Mouse (Mus musculus) liver, embryonic 12.5 days (tissue): ENCODE data around the gene Lrrc8d. TPM values are rescaled to one million over a fixed set of nuclear protein-coding genes. Genes with fewer than 3 reads are reported as not detected.

Source experiments
- ATAC-seq: fragments of 200-750 bp; cut with Nextera tagmentation; 2 replicates; pipeline ENCODE4 v1.8.0; 2017; ENCODE audit warnings: moderate number of reproducible peaks, mild to moderate bottlenecking, moderate library complexity
- H3K27ac ChIP-seq: fragments of 300-500 bp; sonication (generic); 2 replicates; pipeline ENCODE4 v1.5.1; 2016; ENCODE audit warnings: mild to moderate bottlenecking
- H3K27me3 ChIP-seq: fragments of 300-500 bp; sonication (generic); replicated peaks from 2 replicates; pipeline ENCODE4 v1.6.1; 2016; ENCODE audit warnings: mild to moderate bottlenecking, moderate library complexity
- H3K36me3 ChIP-seq: fragments of 300-500 bp; sonication (generic); 2 replicates; pipeline ENCODE4 v1.6.1; 2016; ENCODE audit warnings: mild to moderate bottlenecking, moderate library complexity
- H3K4me1 ChIP-seq: fragments of 300-500 bp; sonication (generic); 2 replicates; pipeline ENCODE4 v1.6.1; 2016
- H3K4me2 ChIP-seq: fragments of 300-500 bp; sonication (generic); 2 replicates; pipeline ENCODE4 v1.6.1; 2016; ENCODE audit warnings: mild to moderate bottlenecking, moderate library complexity
- H3K4me3 ChIP-seq: fragments of 300-500 bp; sonication (generic); 2 replicates; pipeline ENCODE4 v1.5.1; 2016; ENCODE audit warnings: mild to moderate bottlenecking, moderate library complexity
- H3K9ac ChIP-seq: fragments of 300-500 bp; sonication (generic); 2 replicates; pipeline ENCODE4 v1.6.1; 2016; ENCODE audit warnings: mild to moderate bottlenecking, moderate library complexity
- H3K9me3 ChIP-seq: fragments of 300-500 bp; sonication (generic); replicated peaks from 2 replicates; pipeline ENCODE4 v1.6.1; 2016; ENCODE audit warnings: mild to moderate bottlenecking, moderate library complexity
- WGBS: fragments of 180-500 bp; shearing (Covaris S2); methylation state at CpG from one replicate; pipeline ENCODE4 v1.1.7; 2016; ENCODE audit not compliant: insufficient replicate concordance; 5-methylcytosine and 5-hydroxymethylcytosine counted together
- polyA plus RNA-seq: library from polyadenylated mRNA; unstranded; fragments of >200 nt; fragmentation: Nextera tagmentation; extraction: Ambion mirVana; gene quantifications from 2 replicates; pipeline ENCODE4 v1.2.1, GENCODE M21; 2016

Lrrc8d gene
- polyA plus RNA-seq, 1 experiment from 2014 or later: 14.5 TPM

DNA sequence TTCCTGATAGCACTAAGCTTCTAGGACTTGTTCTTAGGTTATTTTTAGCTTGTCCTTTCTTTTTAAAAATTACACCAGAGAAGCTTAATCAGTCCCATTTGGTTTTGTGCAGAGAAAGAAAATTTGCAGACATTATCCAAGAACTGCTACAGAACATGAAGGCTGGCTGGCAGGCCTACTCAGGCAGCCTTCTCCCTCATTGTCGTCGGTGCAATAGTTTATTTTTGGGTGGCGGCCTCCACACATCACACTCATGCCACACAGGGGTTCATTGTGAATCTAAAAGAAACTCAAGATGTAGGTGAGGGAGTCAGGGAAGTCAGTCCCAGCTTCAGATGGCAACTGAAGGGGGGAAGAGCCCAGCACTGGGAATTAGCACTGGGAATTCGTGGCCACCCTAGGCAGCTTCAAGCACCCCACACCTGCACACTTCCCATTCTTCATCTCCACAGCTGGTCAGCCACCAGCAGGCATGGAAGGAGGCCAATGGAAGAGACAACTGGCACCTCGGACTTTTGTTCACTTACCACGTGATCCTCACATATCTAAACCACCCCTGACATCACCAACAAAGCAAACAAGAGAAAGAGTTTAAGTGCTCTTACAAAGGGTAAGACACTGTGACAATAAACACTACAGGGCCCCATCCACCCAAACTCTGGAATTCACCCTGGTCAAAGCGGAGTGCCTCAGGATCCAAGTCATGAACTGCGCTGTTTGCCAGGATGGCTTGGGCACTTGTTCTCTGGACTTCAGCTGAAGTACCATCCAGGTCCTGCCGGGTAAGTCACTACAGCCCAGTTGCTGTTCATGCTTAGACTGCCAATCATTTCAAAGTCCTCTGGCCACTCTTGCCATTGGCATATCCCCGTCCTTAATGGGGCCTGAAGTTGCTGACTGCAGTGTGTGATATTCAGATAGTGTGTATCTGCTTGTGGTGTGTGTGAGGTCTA lies 9.0 kb upstream of the Lrrc8d start:
- peak; percentile 27; the same call in 1 of the 2 replicates for ATAC-seq
- Histone ChIP-seq H3K9me3 (no peaks in the 10 kb centered on the region), H3K27me3 (no peaks in the 10 kb centered on the region), H3K9ac (no peak overlapping the region), H3K4me1 (peaks cover 17% of the 10 kb centered on the region), H3K36me3 (no peaks in the 10 kb centered on the region), H3K27ac (no peak overlapping the region), H3K4me2 (no peak overlapping the region), H3K4me3 (no peak overlapping the region)
- WGBS: 64% methylated on average over 10 of the region's 10 CpGs

- ATAC-seq: no peak
- no peaks in the 10 kb centered on the region for H3K9me3 ChIP-seq
- no peak overlapping the region for H3K4me3 ChIP-seq
- no peaks in the 10 kb centered on the region for H3K27me3 ChIP-seq
- 60% methylated on average over 7 of the region's 7 CpGs for WGBS
- no peak overlapping the region for H3K4me2 ChIP-seq
- H3K9ac ChIP-seq: no peak overlapping the region
- H3K36me3 ChIP-seq: no peaks in the 10 kb centered on the region
- no peak overlapping the region for H3K27ac ChIP-seq
- peaks cover 18% of the 10 kb centered on the region for H3K4me1 ChIP-seq
These were observed 8.1 kb upstream of the Lrrc8d start for GRCm38 (mm10) chr5:105691645-105692044.

DNA sequence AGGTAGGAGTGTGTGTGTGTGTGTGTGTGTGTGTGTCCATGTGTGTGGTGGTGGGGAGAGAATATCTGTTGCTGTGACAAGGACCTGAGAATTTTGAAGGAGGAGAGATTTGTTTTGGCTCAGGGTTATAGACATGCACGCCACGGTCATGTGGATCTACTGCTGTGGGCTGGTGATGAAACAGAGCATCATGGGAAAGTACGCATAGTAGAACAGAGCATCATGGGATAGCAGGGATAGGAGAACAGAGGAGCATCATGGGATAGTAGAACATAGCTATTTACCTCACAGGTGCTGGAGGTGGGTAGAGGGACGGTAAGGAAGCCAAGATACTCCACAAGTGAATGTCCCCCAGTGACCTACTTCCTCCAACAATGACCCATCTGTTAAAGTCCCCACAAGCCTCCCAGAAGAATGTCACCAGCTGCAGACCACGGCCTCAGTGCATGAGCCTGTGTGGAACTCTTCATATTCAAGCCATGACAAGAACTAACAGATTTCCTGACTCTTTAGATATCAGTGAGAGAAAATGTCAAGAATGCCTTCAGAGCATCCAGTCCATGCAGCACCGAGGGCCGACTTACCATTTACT lies 5.3 kb upstream of the Lrrc8d start:
- Histone ChIP-seq H3K9ac (no peak overlapping the region), H3K36me3 (no peaks in the 10 kb centered on the region), H3K27me3 (peaks cover 9% of the 10 kb centered on the region), H3K9me3 (no peaks in the 10 kb centered on the region), H3K4me2 (no peak overlapping the region), H3K4me1 (peaks cover 22% of the 10 kb centered on the region), H3K27ac (no peak overlapping the region), H3K4me3 (no peak overlapping the region)
- 71% methylated on average over 7 of the region's 7 CpGs for WGBS
- ATAC-seq: no peak

DNA sequence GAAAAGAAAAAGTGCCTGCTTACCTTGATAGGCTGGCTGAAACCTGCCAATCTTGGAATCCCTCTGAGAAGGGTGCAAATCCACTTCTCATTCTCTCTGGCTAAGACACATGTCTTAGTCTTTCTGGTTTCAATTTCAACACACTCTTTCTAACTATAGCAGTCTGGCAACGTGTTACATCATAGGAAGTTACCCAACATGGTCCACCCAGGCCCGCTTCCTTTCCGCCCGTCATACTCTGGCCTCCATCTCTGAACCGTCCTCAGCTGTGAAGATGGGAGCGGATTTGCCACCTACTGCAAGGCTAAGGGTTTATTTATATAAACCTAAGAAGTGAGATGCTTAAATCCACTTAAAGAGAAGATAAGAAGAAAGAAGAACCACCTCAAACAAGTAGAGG lies 3.7 kb upstream of the Lrrc8d start:
- ATAC-seq: no peak
- Histone ChIP-seq H3K27ac (no peak overlapping the region), H3K4me2 (no peak overlapping the region), H3K9ac (no peak overlapping the region), H3K9me3 (no peaks in the 10 kb centered on the region), H3K27me3 (peaks cover 21% of the 10 kb centered on the region), H3K4me3 (no peak overlapping the region), H3K4me1 (peaks cover 31% of the 10 kb centered on the region), H3K36me3 (no peaks in the 10 kb centered on the region)
- WGBS: 51% methylated on average over 6 of the region's 6 CpGs

DNA sequence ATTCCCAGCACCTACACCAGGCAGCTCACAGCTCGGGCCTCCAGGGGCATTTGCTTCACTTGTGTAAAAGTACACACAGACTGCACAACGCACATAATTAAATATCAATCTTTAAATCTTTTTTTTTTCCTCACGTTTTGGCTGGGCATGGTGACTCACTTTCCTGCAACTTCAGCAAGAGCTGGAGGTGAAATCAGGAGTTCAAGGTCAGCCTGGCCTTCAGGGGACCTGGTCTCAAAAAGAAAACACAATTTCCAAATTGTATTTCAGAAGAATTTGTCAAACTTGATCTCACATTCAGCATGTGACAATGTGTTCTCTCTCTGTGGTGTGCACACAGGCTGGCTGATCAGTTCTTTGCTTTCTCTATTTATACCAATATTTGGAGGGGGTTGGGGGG lies 1.9 kb upstream of the Lrrc8d start:
- Histone ChIP-seq H3K9ac (no peak overlapping the region), H3K27me3 (peaks cover 21% of the 10 kb centered on the region), H3K36me3 (no peaks in the 10 kb centered on the region), H3K4me3 (no peak overlapping the region), H3K27ac (no peak overlapping the region), H3K4me2 (no peak overlapping the region), H3K4me1 (peaks cover 43% of the 10 kb centered on the region), H3K9me3 (no peaks in the 10 kb centered on the region)
- no peak for ATAC-seq
- WGBS: 66% methylated on average over 3 of the region's 3 CpGs

GRCm38 (mm10) chr5:105698694-105699093 lies 1.1 kb upstream of the Lrrc8d start:
- no peak overlapping the region for H3K4me3 ChIP-seq
- peaks cover 51% of the 10 kb centered on the region for H3K4me1 ChIP-seq
- no peaks in the 10 kb centered on the region for H3K36me3 ChIP-seq
- WGBS: 38% methylated on average over 7 of the region's 7 CpGs
- no peak overlapping the region for H3K27ac ChIP-seq
- peaks cover 21% of the 10 kb centered on the region for H3K27me3 ChIP-seq
- H3K4me2 ChIP-seq: peak overlapping the region; percentile 93
- ATAC-seq: no peak
- no peak overlapping the region for H3K9ac ChIP-seq
- no peaks in the 10 kb centered on the region for H3K9me3 ChIP-seq

- Histone ChIP-seq H3K27me3 (peaks cover 21% of the 10 kb centered on the region), H3K27ac (peak overlapping the region; percentile 83), H3K9me3 (no peaks in the 10 kb centered on the region), H3K4me3 (peak overlapping the region; percentile 84), H3K4me1 (peaks cover 60% of the 10 kb centered on the region), H3K36me3 (no peaks in the 10 kb centered on the region), H3K9ac (peak overlapping the region; percentile 86), H3K4me2 (peak overlapping the region; percentile 93)
- peak; percentile 70 for ATAC-seq
- WGBS: 3% methylated on average over 93 of the region's 101 CpGs
These were observed 492 bp downstream of the Lrrc8d start for GRCm38 (mm10) chr5:105700070-105700851.

GRCm38 (mm10) chr5:105701326-105701725 lies 1.6 kb downstream of the Lrrc8d start:
- H3K4me3 ChIP-seq: peak overlapping the region; percentile 84
- no peaks in the 10 kb centered on the region for H3K9me3 ChIP-seq
- no peak for ATAC-seq
- H3K4me1 ChIP-seq: peaks cover 62% of the 10 kb centered on the region
- no peak overlapping the region for H3K27ac ChIP-seq
- no peaks in the 10 kb centered on the region for H3K36me3 ChIP-seq
- 41% methylated on average over 9 of the region's 9 CpGs for WGBS
- peaks cover 21% of the 10 kb centered on the region for H3K27me3 ChIP-seq
- no peak overlapping the region for H3K9ac ChIP-seq
- peak overlapping the region; percentile 93 for H3K4me2 ChIP-seq

DNA sequence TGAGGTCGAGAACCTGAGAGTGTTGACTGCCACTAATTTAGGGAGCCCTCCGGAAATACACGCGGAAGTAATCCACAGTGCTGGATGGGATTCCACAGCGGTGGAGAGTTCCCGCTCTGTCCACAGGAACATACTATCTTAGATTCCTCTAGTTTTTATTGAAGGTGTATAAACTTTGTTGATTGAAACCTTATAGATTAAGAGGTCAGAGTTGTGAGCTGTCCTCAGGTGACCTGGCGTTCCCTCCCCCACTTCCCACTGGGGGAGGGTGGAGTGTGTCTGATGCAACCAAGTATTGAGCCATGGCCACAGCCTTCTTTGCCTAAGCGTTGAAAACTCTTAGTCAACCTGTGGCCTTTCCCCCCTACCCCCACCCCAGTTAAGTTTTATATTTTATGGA lies 2.1 kb downstream of the Lrrc8d start:
- WGBS: 63% methylated on average over 8 of the region's 8 CpGs
- 0 out of 2 replicates have a peak overlapping the region, but pooled peaks have one; percentile 84 for H3K4me3 ChIP-seq
- no peaks in the 10 kb centered on the region for H3K36me3 ChIP-seq
- peak overlapping the region; percentile 93 for H3K4me2 ChIP-seq
- no peak overlapping the region for H3K27ac ChIP-seq
- H3K9ac ChIP-seq: no peak overlapping the region
- ATAC-seq: no peak
- peaks cover 21% of the 10 kb centered on the region for H3K27me3 ChIP-seq
- H3K4me1 ChIP-seq: peaks cover 64% of the 10 kb centered on the region
- H3K9me3 ChIP-seq: no peaks in the 10 kb centered on the region

DNA sequence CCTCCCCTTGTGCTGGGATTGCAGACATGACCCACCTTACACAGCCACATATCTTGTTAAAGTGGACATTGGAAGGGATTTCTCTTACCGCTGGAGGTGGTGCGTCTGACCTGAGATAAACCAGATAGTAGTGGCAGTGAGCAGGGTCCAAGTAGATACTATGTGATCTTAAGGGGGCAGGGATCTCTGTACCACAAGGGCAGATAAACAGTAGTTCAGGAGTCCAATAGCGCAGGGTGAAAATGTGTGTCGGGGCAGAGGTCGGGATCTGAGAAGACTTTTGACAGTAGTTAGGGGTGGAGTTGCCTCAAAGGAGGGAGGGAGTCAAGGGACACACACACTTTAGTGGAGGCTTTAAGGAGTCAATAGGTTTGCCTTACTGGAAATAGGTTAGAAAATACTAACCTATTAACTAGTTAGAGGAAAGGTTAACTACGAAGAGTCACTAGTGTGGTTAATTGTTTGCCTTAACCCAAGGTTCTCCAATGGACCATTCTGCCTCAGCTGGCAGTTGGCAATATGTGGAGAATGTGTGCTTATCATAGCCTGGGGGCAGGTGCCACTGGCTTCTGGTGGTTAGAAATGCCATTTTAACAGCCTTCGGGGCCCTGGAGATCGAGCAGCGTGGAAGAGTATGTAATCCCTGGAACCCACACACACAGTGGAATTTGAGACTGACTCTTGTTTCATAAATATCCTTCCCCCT lies 3.0 kb downstream of the Lrrc8d start:
- H3K27me3 ChIP-seq: peaks cover 21% of the 10 kb centered on the region
- peak; percentile 30 for ATAC-seq
- H3K27ac ChIP-seq: peak overlapping the region; percentile 24; the same call in 1 of the 2 replicates
- H3K36me3 ChIP-seq: no peaks in the 10 kb centered on the region
- peaks cover 69% of the 10 kb centered on the region for H3K4me1 ChIP-seq
- WGBS: 33% methylated on average over 9 of the region's 9 CpGs
- H3K9ac ChIP-seq: no peak overlapping the region
- no peaks in the 10 kb centered on the region for H3K9me3 ChIP-seq
- no peak overlapping the region for H3K4me3 ChIP-seq
- H3K4me2 ChIP-seq: peak overlapping the region; percentile 37

DNA sequence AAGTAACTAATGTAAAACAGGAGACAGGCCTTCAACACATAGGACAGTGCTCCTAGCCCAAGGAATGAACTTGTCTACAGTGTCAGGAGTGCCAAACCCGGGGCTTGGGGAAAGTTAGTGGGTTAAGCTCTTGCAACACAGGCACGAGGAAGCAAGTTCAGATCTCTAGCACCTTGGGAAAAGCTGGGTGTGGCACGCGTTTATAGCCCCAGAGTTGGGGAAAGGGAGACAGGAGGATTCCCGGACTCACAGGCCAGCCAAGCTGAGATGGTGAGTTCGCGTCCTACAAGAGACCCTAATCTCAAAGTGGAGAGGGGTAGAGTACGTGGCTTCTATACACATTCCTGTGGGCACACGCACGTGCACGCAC lies 3.5 kb downstream of the Lrrc8d start:
- ATAC-seq: no peak
- Histone ChIP-seq H3K27ac (peak overlapping the region; percentile 24; the same call in 1 of the 2 replicates), H3K9me3 (no peaks in the 10 kb centered on the region), H3K9ac (no peak overlapping the region), H3K4me3 (no peak overlapping the region), H3K36me3 (no peaks in the 10 kb centered on the region), H3K27me3 (peaks cover 21% of the 10 kb centered on the region), H3K4me1 (peaks cover 72% of the 10 kb centered on the region), H3K4me2 (no peak overlapping the region)
- 72% methylated on average over 11 of the region's 11 CpGs for WGBS
